Mouse (Mus musculus) forebrain, embryonic 14.5 days (tissue): ENCODE data around the gene Gm3194. TPM values are rescaled to one million over a fixed set of nuclear protein-coding genes. Genes with fewer than 3 reads are reported as not detected.
"Not testable (repeated sequence)": the region's sequence is repeated elsewhere in the genome, so short reads cannot be mapped to it uniquely, and the experiment has no call there.

Experiments
- ATAC-seq: fragments of 200-750 bp; cut with Nextera tagmentation; 2 replicates; pipeline ENCODE4 v1.8.0; 2017; ENCODE audit warnings: mild to moderate bottlenecking, moderate library complexity
- DNase-seq: peaks from one replicate; pipeline ENCODE4 v3.0.0-alpha.2; 2015; ENCODE audit warnings: low spot score
- H3K27ac ChIP-seq: fragments of 300-500 bp; sonication (generic); 2 replicates; pipeline ENCODE4 v1.5.1; 2014; ENCODE audit warnings: low read depth, mild to moderate bottlenecking, control low read depth, low read length, moderate library complexity
- H3K27me3 ChIP-seq: fragments of 300-500 bp; sonication (generic); replicated peaks from 2 replicates; pipeline ENCODE4 v1.6.1; 2014; ENCODE audit warnings: low read length, control low read depth, mixed read lengths; ENCODE audit not compliant: control insufficient read depth, insufficient read depth
- H3K36me3 ChIP-seq: fragments of 300-500 bp; sonication (generic); 2 replicates; pipeline ENCODE4 v1.6.1; 2014; ENCODE audit warnings: low read length, control low read depth; ENCODE audit not compliant: control insufficient read depth, insufficient read depth
- H3K4me1 ChIP-seq: fragments of 300-500 bp; sonication (generic); 2 replicates; pipeline ENCODE4 v1.6.1; 2014; ENCODE audit warnings: antibody characterized with exemption, low read length, control low read depth; ENCODE audit not compliant: control insufficient read depth, insufficient read depth
- H3K4me2 ChIP-seq: fragments of 300-500 bp; sonication (generic); 2 replicates; pipeline ENCODE4 v1.6.1; 2014; ENCODE audit warnings: mild to moderate bottlenecking, control low read depth, low read length
- H3K4me3 ChIP-seq: fragments of 300-500 bp; sonication (generic); 2 replicates; pipeline ENCODE4 v1.5.1; 2014; ENCODE audit warnings: low read depth, low read length, control low read depth
- H3K9ac ChIP-seq: fragments of 300-500 bp; sonication (generic); 2 replicates; pipeline ENCODE4 v1.6.1; 2014; ENCODE audit warnings: mild to moderate bottlenecking, low read length, control low read depth, moderate library complexity
- H3K9me3 ChIP-seq: fragments of 300-500 bp; sonication (generic); replicated peaks from 2 replicates; pipeline ENCODE4 v1.6.1; 2016; ENCODE audit warnings: low read length, control low read depth, mixed read lengths; ENCODE audit not compliant: control insufficient read depth
- WGBS: fragments of 180-500 bp; shearing (Covaris S2); extraction: QIAGEN DNeasy Blood & Tissue Kit; methylation state at CpG from one replicate; pipeline ENCODE4 v1.1.7; 2014; 5-methylcytosine and 5-hydroxymethylcytosine counted together
- polyA plus RNA-seq: library from polyadenylated mRNA; unstranded; fragments of >200 nt; fragmentation: Nextera tagmentation; extraction: Ambion mirVana; gene quantifications from 2 replicates; pipeline ENCODE4 v1.2.1, GENCODE M21; 2014

Gene Gm3194
- 0.50 TPM in 1 of 2 replicates, not detected in the other for polyA plus RNA-seq

DNA sequence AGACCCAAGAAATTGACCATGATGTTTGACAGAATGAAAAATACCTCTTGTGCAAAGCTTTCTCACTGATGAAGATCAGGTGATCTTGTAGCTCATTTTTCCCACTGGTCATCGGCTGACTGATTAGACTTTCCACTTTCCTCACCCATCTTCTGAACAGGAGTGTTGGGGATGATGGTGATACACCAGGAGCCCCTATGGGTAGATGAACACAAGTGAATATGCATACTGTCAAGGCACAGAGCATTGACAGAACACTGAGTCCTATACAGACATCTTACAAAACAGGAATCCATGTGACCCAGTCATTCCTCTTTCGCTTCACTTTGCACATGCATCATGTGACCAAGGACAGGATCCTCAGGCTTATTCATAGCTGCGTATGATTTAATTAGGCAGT lies at the start of gene Gm3194:
Gene Gm3194 (minus strand): TSS at position 101 of the 400 bp plus-strand sequence.
- not testable (repeated sequence) for ATAC-seq, H3K9me3 ChIP-seq, H3K4me3 ChIP-seq, H3K27me3 ChIP-seq, DNase-seq, H3K4me1 ChIP-seq, H3K27ac ChIP-seq, H3K4me2 ChIP-seq, H3K36me3 ChIP-seq, H3K9ac ChIP-seq
- no CpG with 5 or more reads among the region's 3 CpGs for WGBS

- not testable (repeated sequence) for H3K4me1 ChIP-seq, H3K27me3 ChIP-seq, H3K27ac ChIP-seq, H3K36me3 ChIP-seq, H3K4me3 ChIP-seq, ATAC-seq, H3K9ac ChIP-seq, H3K9me3 ChIP-seq, DNase-seq, H3K4me2 ChIP-seq
- WGBS, result no CpG with 5 or more reads among the region's 35 CpGs
These were observed 46.1 kb upstream of the Gm3194 start, which contains the start of gene Gm3488 for GRCm38 (mm10) chr14:5501374-5501773. Gm3488 (plus strand) TSS chr14:5501674.

DNA sequence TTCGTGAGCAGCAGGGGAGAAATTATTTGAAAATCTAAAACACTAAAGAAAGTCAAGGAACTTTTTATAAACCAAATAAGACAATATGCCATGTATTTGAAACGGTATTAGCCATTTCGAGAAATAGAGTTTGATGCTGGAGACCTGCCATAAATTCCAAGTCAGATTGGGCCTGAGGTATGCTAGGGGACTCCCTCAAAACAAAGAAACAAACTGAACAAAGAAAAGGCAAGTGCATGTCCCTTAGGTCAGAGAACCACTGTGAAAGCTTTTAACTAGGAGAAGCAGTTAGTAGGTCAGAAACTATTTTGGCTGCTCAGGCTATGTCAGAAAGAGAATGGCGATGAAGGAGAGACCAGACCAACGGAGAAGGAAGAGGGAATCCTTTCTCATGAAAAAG lies 28.6 kb upstream of the Gm3194 start, which contains the start of gene Gm3187:
Gene Gm3187 (plus strand): TSS at position 301 of the 400 bp plus-strand sequence.
- not testable (repeated sequence) for DNase-seq, H3K4me1 ChIP-seq, ATAC-seq, H3K36me3 ChIP-seq, H3K4me2 ChIP-seq, H3K9me3 ChIP-seq, H3K27ac ChIP-seq, H3K9ac ChIP-seq, H3K27me3 ChIP-seq, H3K4me3 ChIP-seq
- WGBS, result 92% methylated on average over 4 of the region's 5 CpGs

DNA sequence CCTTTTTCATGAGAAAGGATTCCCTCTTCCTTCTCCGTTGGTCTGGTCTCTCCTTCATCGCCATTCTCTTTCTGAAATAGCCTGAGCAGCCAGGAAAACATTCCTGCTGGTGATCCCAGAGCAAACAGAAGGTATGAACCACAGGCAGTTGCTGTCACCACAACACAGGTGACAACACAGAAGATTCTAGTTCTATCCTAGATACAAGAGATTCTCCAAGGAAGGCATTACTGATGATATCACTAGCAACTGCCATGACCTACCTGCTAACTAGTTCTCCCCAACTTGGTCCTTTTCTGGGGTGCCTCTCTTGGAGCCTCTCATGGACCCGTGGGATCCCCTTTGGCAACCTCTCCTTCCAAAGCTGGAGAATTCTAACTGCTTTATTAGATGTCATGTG lies 22.5 kb upstream of the Gm3194 start, which contains the start of gene Gm8246:
Gene Gm8246 (minus strand): TSS at position 101 of the 400 bp plus-strand sequence.
- not testable (repeated sequence) for H3K27me3 ChIP-seq, H3K36me3 ChIP-seq, H3K9me3 ChIP-seq, H3K27ac ChIP-seq, DNase-seq, ATAC-seq, H3K9ac ChIP-seq, H3K4me3 ChIP-seq, H3K4me2 ChIP-seq, H3K4me1 ChIP-seq
- WGBS, result no CpG with 5 or more reads among the region's 3 CpGs

DNA sequence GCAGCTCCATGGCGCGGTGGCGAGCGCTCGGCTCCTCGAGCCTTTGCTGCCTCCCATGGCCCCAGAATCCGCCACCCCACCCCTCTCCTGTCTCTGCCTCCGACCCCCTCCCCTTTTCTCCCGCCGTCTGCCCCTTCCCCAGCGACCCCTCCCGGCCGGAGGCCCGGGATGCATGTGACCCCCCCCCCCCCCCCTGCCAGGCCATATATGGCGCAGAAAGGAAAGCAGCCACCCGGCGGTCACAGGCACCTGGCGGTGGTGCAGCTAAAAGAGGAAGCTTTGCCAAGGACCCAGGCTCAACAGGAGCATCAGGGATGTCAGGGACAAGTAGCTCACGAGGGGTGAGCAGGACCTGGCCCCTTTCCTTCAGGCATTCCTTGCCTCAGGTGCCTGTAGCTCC lies 5.2 kb upstream of the Gm3194 start:
- not testable (repeated sequence) for H3K4me1 ChIP-seq, H3K9me3 ChIP-seq, H3K4me2 ChIP-seq, ATAC-seq, H3K9ac ChIP-seq, H3K4me3 ChIP-seq, DNase-seq, H3K27ac ChIP-seq, H3K36me3 ChIP-seq, H3K27me3 ChIP-seq
- WGBS, result no CpG with 5 or more reads among the region's 19 CpGs

- H3K4me3 ChIP-seq, H3K36me3 ChIP-seq, H3K9me3 ChIP-seq, H3K27me3 ChIP-seq, H3K9ac ChIP-seq, H3K27ac ChIP-seq, DNase-seq, H3K4me1 ChIP-seq, ATAC-seq, H3K4me2 ChIP-seq: not testable (repeated sequence)
- WGBS, result no CpG with 5 or more reads among the region's 37 CpGs
These were observed 66.3 kb downstream of the Gm3194 start, which contains the start of gene Gm3500 for GRCm38 (mm10) chr14:5388949-5389348. Gm3500 (minus strand) TSS chr14:5389049.

Other genes starting within 250 kb of the Gm3194 start
- 0.18 TPM in 1 of 2 replicates, not detected in the other for gene Gm3526, start 194.9 kb downstream of the Gm3194 start, polyA plus RNA-seq
- not detected in 2 replicates for gene Gm3542, start 120.5 kb downstream of the Gm3194 start, polyA plus RNA-seq
- 0.50 and 0.56 TPM in 2 replicates for gene Gm3500, start 66.4 kb downstream of the Gm3194 start, polyA plus RNA-seq
- not detected in 2 replicates for gene Gm8246, start 22.4 kb upstream of the Gm3194 start, polyA plus RNA-seq
- not detected in 2 replicates for gene Gm3187, start 28.7 kb upstream of the Gm3194 start, polyA plus RNA-seq
- gene Gm3488, start 46.2 kb upstream of the Gm3194 start, polyA plus RNA-seq, result 11.8 and 12.3 TPM in 2 replicates
- gene Gm3532, start 83.0 kb upstream of the Gm3194 start, polyA plus RNA-seq, result not detected in 2 replicates
- not detected in 2 replicates for gene Gm8265, start 177.6 kb upstream of the Gm3194 start, polyA plus RNA-seq
- gene Gm9603, start 232.0 kb upstream of the Gm3194 start, polyA plus RNA-seq, result not detected in 2 replicates